Mouse (Mus musculus): Measurements from ENCODE around the gene Synpo2l. TPM values are rescaled to one million over a fixed set of nuclear protein-coding genes. Genes with fewer than 3 reads are reported as not detected.
"Not testable (repeated sequence)": the region's sequence is repeated elsewhere in the genome, so short reads cannot be mapped to it uniquely, and the experiment has no call there.

The Synpo2l gene
- 10 to 100 TPM in 1 of 2 experiments, 1 to 10 TPM in 1; 5.8 to 14.5 TPM for total RNA-seq (2021)
- long read RNA-seq, experiment 1, partial matches to known transcripts, result 0 of 1 reads
- long read RNA-seq, experiment 1, other reads (novel, unspliced or antisense), result 1 of 1 reads
- long read RNA-seq, experiment 2, partial matches to known transcripts, result 0 of 1 reads
- long read RNA-seq, experiment 2, other reads (novel, unspliced or antisense), result 1 of 1 reads

DNA sequence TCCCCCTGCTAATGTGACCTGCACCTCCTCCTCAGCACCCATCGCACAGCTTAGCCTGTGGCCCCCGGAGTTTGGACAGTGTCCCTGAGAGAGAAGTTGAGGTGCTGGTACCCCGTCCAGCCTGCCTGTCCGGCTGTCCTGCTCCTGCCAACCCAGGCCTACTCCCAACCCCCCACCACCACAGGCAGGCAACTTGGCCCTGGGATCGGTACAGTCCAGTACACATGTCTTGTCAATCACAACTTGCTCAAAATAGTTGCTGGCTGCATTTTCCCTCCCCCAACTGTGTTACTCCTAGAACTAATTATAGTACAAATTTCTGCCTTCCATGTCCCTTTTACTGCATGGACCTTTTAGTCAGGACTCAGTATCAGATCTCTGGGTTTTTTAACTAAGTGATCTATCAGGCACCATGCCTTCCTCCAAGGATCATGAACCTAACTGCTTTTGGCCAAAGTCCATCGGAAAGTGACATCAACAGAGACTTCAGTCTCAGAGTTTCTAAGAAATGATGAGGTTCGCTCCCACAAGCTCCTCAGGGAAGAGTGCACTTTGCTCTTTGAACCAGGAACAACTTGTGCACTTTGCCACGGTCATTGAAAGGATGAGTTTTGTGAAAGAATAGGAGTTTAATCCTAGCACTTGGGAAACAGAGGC, at the start of gene Synpo2l:
Gene Synpo2l (minus strand): TSS at position 201 of the 657 bp plus-strand sequence.
- DNase-seq, result no peak

DNA sequence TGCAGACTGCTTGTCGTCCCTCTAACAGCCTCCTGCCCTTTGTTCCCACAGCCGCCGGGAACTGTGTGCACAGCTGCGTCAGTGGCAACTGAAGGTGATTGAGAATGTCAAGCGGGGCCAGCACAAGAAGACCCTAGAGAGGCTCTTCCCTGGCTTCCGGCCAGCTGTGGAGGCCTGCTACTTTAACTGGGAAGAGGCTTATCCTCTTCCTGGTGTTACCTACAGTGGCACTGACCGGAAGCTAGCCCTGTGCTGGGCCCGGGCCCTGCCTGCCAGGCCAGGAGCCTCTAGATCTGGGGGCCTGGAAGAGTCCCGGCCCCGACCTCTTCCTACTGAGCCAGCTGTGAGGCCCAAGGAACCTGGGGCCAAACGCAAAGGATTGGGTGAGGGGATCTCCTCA, 45.7 kb upstream of the Synpo2l start:
- DNase-seq, result no peak

DNA sequence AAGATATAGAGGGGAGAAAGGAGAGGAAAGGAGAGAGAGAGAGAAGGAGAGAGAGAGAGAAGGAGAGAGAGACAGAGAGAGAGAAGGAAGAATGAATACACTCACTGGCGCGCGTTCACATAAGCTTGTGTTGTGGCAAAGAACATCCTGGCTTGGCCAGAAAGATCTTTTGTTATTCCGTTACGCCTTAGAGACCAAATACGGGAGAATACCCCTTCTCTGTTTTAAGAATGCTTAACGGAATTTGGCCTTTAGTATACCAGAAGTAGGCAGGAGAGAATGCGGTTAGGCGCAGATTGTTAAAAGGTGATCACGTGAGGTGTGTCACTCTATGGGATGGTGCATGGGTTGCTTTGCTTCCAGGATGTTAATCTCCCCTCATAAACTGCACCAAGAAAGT, 40.1 kb upstream of the Synpo2l start:
- DNase-seq, result no peak

DNA sequence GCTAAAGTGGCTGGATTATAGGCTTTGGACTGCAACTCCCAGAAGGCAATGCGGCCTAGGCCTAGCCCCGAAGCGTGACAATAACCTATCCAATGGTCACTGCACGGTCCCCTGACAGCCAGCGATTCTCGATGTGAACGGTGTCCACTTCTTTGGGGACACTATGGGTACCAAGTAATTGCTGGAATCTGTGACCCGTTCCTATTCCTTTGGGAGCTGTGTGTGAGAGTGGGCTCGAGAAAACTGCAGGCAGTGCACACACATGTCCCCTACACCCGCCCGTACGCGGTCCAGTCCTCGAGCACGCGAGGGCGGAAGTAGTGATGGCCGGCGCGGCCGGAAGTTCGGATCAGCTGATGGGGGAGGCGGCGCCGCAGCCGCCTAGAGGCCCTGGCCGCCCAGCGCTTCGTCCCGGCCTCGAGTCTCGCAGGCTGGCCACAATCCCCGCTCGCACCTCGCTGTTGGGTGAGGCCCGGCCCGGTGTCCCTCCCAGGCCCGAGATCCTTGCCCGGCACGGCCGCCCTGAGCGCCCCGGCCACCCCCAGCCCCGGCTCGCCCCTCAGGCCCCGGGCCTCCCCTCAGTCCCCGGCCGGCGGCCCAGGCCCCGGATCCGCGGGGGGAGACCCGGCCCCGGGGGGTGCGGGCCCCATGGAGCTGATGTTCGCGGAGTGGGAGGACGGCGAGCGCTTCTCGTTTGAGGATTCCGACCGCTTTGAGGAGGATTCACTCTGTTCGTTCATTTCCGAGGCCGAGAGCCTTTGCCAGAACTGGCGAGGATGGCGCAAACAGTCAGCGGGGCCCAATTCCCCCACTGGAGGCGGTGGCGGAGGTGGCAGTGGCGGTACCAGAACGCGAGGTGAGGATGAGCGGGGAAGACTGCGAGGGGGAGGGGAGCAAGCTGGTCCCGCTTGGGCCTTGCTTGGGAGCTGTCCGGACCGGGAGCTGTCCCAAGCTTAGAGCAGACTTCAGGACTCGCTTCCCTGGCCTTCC, 39.3 kb upstream of the Synpo2l start, which contains the start of gene Zswim8:
Gene Zswim8 (plus strand): TSS at position 352 of the 990 bp plus-strand sequence.
- peak; percentile 93 for DNase-seq

DNA sequence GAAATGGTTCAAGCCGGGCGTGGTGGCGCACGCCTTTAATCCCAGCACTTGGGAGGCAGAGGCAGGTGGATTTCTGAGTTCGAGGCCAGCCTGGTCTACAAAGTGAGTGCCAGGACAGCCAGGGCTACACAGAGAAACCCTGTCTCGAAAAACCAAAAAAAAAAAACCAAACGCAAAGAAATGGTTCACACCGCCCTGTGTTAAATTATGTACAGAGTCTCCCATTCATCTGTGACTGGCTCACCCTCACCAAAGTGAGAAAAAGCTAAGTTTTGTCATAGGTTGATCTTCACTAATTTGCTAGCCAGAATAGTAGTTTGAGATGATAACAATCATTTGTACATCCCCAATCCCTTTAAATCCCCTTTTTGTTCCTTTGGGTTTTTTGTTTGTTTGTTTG, 35.3 kb upstream of the Synpo2l start:
- not testable (repeated sequence) for DNase-seq

- DNase-seq, result peak; percentile 95
Measured at GRCm38 (mm10) chr14:20702741-20703381, 34.7 kb upstream of the Synpo2l start, which contains the start of gene Chchd1. TSS of gene Chchd1 (plus strand) at chr14:20703006.

DNA sequence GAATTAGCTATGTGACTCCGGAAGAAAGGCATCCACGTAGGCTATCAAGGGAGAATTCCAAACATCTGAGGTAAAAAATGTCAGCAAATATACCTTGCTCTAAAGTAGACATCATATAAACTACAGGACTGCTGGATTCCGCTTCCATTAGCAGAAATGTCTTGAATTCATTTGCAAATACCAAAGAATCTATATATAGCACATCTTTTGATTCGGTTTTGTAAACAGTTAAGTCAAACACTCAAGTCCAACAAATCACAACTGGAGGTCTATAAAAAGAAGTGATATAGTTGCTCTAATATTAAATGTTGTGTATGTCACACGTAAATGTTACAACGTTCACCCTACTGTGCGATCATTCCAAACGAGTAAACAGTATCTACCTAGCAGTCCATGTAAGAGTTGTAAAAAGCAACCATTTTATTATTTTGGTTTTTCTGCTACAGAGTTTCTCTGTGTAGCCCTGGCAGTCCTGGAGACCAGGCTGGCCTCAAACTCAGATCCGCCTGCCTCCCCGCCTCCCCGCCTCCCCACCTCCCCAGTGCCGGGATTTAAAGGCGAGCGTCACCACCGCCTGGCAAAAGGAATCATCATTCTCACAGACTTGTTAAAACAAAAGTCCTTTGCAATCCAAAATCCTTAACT, 34.1 kb upstream of the Synpo2l start:
- no peak for DNase-seq

GRCm38 (mm10) chr14:20701554-20701953, 33.4 kb upstream of the Synpo2l start:
- DNase-seq, result no peak

- DNase-seq, result no peak
Measured at GRCm38 (mm10) chr14:20700362-20700761, 32.2 kb upstream of the Synpo2l start.

GRCm38 (mm10) chr14:20698515-20698914, 30.4 kb upstream of the Synpo2l start:
- no peak for DNase-seq

GRCm38 (mm10) chr14:20696986-20697385, 28.8 kb upstream of the Synpo2l start:
- peak; percentile 63 for DNase-seq

DNA sequence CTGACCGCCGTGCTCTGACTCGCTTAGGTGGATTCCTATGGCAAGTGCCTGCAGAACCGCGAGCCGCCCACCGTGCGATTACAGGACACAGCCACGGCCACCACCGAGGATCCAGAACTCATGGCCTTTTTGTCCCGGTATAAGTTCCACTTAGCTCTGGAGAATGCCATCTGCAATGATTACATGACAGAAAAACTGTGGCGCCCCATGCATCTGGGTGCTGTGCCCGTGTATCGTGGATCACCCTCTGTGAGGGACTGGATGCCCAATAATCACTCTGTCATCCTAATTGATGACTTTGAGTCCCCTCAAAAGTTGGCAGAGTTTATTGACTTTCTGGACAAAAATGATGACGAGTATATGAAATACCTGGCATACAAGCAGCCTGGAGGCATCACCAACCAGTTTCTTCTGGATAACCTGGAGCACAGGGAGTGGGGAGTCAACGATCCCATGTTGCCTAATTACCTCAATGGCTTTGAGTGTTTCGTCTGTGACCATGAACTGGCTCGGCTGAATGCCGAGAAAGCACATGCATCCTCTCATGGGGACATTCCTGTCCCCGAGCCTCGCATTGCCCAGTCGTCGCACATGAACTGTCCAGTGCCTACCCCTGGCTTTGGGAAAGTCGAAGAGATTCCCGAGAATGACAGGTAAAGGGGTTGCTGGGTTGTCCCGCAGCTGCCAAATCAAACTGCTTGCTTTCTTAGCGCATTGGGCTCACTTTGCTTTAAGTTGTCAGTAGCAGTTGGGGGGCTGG, 27.8 kb upstream of the Synpo2l start:
- peak; percentile 27 for DNase-seq

GRCm38 (mm10) chr14:20694884-20695760, 27.0 kb upstream of the Synpo2l start, which contains the start of gene Fut11:
TSS of gene Fut11 (plus strand) at chr14:20694968.
- DNase-seq, result peak; percentile 92

DNA sequence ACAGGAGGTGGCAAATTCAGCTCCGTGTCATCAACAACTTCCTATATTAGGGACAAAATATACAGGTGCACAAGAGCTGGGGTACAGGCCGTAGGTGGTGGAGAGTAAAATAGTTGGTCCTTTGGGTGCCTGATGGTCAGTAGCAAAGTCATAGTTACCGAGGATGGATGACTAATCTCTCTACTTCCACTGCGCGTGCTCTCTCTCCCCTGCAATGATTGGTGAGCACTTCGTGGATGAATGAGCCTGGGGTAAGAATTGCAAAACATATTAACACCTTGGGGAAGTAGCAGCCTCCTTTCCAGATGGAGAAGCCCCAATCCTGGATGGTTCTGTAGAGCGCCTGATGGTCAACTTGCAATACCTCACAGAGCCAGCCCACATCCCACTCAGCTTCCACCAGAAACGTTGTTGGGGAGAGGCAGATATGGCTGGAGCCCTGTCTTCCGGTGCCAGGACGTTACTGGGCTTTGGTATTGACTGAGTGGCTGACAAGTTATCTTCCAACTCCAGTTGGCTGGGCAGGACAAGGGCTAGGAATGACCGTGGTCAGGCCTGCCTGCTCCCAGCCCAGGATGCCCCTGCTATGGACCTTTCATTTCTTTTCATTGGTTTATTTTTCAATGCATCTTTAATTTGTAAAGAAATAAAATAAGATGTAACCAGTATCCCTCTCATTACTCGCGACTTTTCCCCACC, 26.2 kb upstream of the Synpo2l start:
- DNase-seq, result no peak

DNA sequence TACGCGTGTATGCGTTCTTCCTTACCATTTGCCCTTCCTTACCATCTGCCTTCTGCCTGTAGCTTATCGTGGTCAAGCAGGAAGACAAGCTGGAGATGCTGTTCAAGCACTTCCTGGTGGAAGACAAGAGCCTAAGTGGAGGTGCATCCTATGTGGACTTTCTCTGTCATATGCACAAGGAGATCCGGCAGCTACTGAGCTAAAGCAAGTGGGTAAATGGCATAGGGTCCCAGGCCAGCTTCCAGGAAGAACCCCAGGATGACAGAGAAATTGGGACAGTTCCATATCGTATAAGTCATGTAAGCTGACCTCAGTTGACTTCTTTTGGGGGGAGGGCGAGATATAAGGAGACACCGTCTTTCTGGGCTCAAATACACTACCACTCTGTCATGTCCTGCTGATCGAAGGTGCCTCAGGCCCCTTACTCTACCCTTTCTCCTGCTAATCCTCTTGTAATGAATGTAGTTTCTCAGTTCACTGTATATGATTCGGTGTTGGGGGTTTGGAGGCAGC, 25.5 kb upstream of the Synpo2l start:
- DNase-seq, result no peak

- DNase-seq, result no peak
Measured at GRCm38 (mm10) chr14:20691772-20692171, 23.6 kb upstream of the Synpo2l start.

DNA sequence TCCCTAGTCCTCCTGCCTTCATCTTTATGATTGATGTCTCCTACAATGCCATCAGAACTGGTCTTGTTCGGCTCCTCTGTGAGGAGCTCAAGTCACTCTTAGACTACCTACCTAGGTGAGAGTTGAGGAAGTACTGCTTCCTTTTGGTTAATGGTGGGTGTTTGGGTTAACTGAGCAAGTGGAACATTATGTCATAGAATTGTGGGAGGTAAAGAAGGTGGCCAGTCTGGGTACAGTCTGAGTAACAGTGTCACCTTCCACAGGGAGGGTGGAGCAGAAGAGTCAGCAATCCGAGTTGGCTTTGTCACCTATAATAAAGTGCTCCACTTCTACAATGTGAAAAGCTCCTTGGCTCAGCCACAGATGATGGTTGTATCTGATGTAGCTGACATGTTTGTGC, 20.9 kb upstream of the Synpo2l start:
- DNase-seq, result no peak

- no peak for DNase-seq
Measured at GRCm38 (mm10) chr14:20686576-20686975, 18.4 kb upstream of the Synpo2l start.

DNA sequence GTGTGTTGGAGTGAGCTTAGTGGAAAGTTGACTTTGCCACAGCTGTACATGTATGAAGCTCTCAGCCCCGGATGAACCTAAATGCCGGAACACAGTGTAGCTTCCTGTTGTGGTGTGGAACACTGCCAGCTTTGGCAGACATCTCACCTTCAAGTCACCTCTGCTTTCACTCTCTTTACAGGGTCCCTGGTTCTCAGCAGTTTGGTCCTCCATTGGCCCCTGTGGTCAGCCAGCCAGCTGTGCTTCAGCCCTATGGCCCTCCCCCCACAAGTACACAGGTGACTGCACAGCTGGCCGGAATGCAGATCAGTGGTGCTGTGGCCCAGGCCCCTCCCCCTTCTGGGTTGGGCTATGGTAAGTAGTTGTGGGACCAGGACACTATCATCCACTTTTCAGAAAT, 14.3 kb upstream of the Synpo2l start:
- DNase-seq, result no peak
